Mouse (Mus musculus): ENCODE measurements at regions not wholly inside any gene's neighbourhood (a gene's known extent, or its start where the extent isn't known, plus 50 kb on each side); places are given as distances from the start of the nearest gene placed in this dataset.

- Histone ChIP-seq H3K4me3 (ENCODE audit: insufficient read depth, poor library complexity, severe bottlenecking) (no peak overlapping the region), H3K79me3 (ENCODE audit: low read depth) (no peaks in the 10 kb centered on the region), H3K36me3 (ENCODE audit: control insufficient read depth, insufficient read depth) (no peaks in the 10 kb centered on the region), H3K27me3 (ENCODE audit: control insufficient read depth, insufficient read depth, insufficient read length) (peaks cover 8% of the 10 kb centered on the region), H3K79me2 (ENCODE audit: control insufficient read depth, insufficient read depth) (no peaks in the 10 kb centered on the region), H3ac (ENCODE audit: control insufficient read depth, insufficient read length, low read depth) (no peak overlapping the region)
- TF ChIP-seq MYOD1 (IDR thresholded peaks at IDR 0.05; ENCODE audit: control insufficient read depth, insufficient read length, low read depth), result no peak
- no peak for TF ChIP-seq CTCF (IDR thresholded peaks at IDR 0.05; ENCODE audit: control insufficient read depth, insufficient read depth, insufficient read length)
- TF ChIP-seq MAX (IDR thresholded peaks at IDR 0.05), result no peak
- TF ChIP-seq FOSL1 (IDR thresholded peaks at IDR 0.05; ENCODE audit: insufficient read depth, low read length, poor library complexity, severe bottlenecking), result no peak
- TF ChIP-seq MYOG (IDR thresholded peaks at IDR 0.05; ENCODE audit: control insufficient read depth, extremely low read depth, insufficient read length), result no peak
- TF ChIP-seq USF1 (IDR thresholded peaks at IDR 0.05; ENCODE audit: low read depth), result no peak
- no peak for TF ChIP-seq CEBPB (IDR thresholded peaks at IDR 0.05; ENCODE audit: low read depth)
Measured at GRCm38 (mm10) chr2:10874303-10874702, 297.6 kb upstream of the Prkcq start.

- Histone ChIP-seq H3K79me2 (ENCODE audit: control insufficient read depth, insufficient read depth) (no peaks in the 10 kb centered on the region), H3ac (ENCODE audit: control insufficient read depth, insufficient read length, low read depth) (no peak overlapping the region), H3K4me3 (ENCODE audit: insufficient read depth, poor library complexity, severe bottlenecking) (no peak overlapping the region), H3K36me3 (ENCODE audit: control insufficient read depth, insufficient read depth) (no peaks in the 10 kb centered on the region), H3K79me3 (ENCODE audit: low read depth) (no peaks in the 10 kb centered on the region), H3K27me3 (ENCODE audit: control insufficient read depth, insufficient read depth, insufficient read length) (no peaks in the 10 kb centered on the region)
- TF ChIP-seq FOSL1 (IDR thresholded peaks at IDR 0.05; ENCODE audit: insufficient read depth, low read length, poor library complexity, severe bottlenecking) (no peak), USF1 (IDR thresholded peaks at IDR 0.05; ENCODE audit: low read depth) (no peak), CEBPB (IDR thresholded peaks at IDR 0.05; ENCODE audit: low read depth) (no peak), CTCF (IDR thresholded peaks at IDR 0.05; ENCODE audit: control insufficient read depth, insufficient read depth, insufficient read length) (no peak), MYOG (IDR thresholded peaks at IDR 0.05; ENCODE audit: control insufficient read depth, extremely low read depth, insufficient read length) (no peak), MAX (IDR thresholded peaks at IDR 0.05) (no peak), MYOD1 (IDR thresholded peaks at IDR 0.05; ENCODE audit: control insufficient read depth, insufficient read length, low read depth) (no peak)
Measured at GRCm38 (mm10) chr2:10901926-10902325, 270.0 kb upstream of the Prkcq start.

- Histone ChIP-seq H3K79me2 (ENCODE audit: control insufficient read depth, insufficient read depth) (no peaks in the 10 kb centered on the region), H3K79me3 (ENCODE audit: low read depth) (no peaks in the 10 kb centered on the region), H3K4me3 (ENCODE audit: insufficient read depth, poor library complexity, severe bottlenecking) (no peak overlapping the region), H3K36me3 (ENCODE audit: control insufficient read depth, insufficient read depth) (no peaks in the 10 kb centered on the region), H3ac (ENCODE audit: control insufficient read depth, insufficient read length, low read depth) (no peak overlapping the region), H3K27me3 (ENCODE audit: control insufficient read depth, insufficient read depth, insufficient read length) (no peaks in the 10 kb centered on the region)
- TF ChIP-seq MYOD1 (IDR thresholded peaks at IDR 0.05; ENCODE audit: control insufficient read depth, insufficient read length, low read depth) (no peak), CEBPB (IDR thresholded peaks at IDR 0.05; ENCODE audit: low read depth) (no peak), FOSL1 (IDR thresholded peaks at IDR 0.05; ENCODE audit: insufficient read depth, low read length, poor library complexity, severe bottlenecking) (no peak), MAX (IDR thresholded peaks at IDR 0.05) (no peak), MYOG (IDR thresholded peaks at IDR 0.05; ENCODE audit: control insufficient read depth, extremely low read depth, insufficient read length) (no peak), CTCF (IDR thresholded peaks at IDR 0.05; ENCODE audit: control insufficient read depth, insufficient read depth, insufficient read length) (no peak), USF1 (IDR thresholded peaks at IDR 0.05; ENCODE audit: low read depth) (no peak)
Measured at GRCm38 (mm10) chr2:10919955-10920354, 252.0 kb upstream of the Prkcq start.

DNA sequence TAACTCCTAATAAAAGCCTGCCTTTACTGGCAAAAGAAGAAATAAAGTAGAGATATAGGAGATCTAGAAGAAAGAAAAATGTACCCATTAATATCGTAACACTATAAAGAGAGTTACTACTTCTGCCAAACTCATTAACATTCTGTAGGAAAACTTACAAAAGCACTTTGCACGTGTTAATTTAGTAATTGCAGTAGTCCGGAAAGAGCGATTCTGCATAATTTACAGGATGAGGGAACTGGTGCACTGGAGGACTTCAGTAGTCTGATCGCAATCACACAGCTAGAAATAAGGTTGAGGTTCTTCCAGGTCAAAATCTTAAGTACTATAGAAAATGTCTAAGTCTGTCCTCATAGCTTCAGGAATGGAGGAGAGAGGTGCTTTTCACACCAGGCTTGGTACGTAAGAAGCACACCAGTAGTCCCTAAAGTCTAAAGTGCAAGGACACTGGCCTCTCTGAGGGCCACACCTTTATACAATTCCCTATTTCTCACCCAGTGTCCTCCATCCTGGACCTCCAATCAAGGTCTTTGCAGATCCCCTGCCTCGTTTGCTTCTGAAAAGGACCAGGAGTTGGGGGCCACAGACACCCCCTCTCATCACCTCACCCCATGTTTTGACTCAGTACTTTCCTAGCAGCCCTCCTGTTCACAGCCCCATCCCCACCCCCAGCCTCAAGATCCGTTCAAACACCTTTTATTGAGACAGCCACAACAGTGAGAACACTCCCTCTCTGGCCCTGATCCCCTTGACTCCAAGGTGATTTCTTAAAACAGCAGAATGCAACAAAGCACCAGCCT lies 251.0 kb upstream of the Prkcq start:
- TF ChIP-seq USF1 (IDR thresholded peaks at IDR 0.05; ENCODE audit: low read depth) (no peak), CTCF (IDR thresholded peaks at IDR 0.05; ENCODE audit: control insufficient read depth, insufficient read depth, insufficient read length) (no peak)
- H3ac ChIP-seq (ENCODE audit: control insufficient read depth, insufficient read length, low read depth), result no peak overlapping the region
- H3K79me3 ChIP-seq (ENCODE audit: low read depth), result no peaks in the 10 kb centered on the region
- H3K27me3 ChIP-seq (ENCODE audit: control insufficient read depth, insufficient read depth, insufficient read length), result no peaks in the 10 kb centered on the region
- H3K36me3 ChIP-seq (ENCODE audit: control insufficient read depth, insufficient read depth), result no peaks in the 10 kb centered on the region
- H3K79me2 ChIP-seq (ENCODE audit: control insufficient read depth, insufficient read depth), result no peaks in the 10 kb centered on the region
- no peak overlapping the region for H3K4me3 ChIP-seq (ENCODE audit: insufficient read depth, poor library complexity, severe bottlenecking)

- no peaks in the 10 kb centered on the region for H3K36me3 ChIP-seq (ENCODE audit: control insufficient read depth, insufficient read depth)
- TF ChIP-seq CTCF (IDR thresholded peaks at IDR 0.05; ENCODE audit: control insufficient read depth, insufficient read depth, insufficient read length) (no peak), USF1 (IDR thresholded peaks at IDR 0.05; ENCODE audit: low read depth) (no peak), CEBPB (IDR thresholded peaks at IDR 0.05; ENCODE audit: low read depth) (no peak), MAX (IDR thresholded peaks at IDR 0.05) (no peak), MYOG (IDR thresholded peaks at IDR 0.05; ENCODE audit: control insufficient read depth, extremely low read depth, insufficient read length) (no peak), MYOD1 (IDR thresholded peaks at IDR 0.05; ENCODE audit: control insufficient read depth, insufficient read length, low read depth) (no peak), FOSL1 (IDR thresholded peaks at IDR 0.05; ENCODE audit: insufficient read depth, low read length, poor library complexity, severe bottlenecking) (no peak)
- no peaks in the 10 kb centered on the region for H3K27me3 ChIP-seq (ENCODE audit: control insufficient read depth, insufficient read depth, insufficient read length)
- H3ac ChIP-seq (ENCODE audit: control insufficient read depth, insufficient read length, low read depth), result no peak overlapping the region
- H3K79me3 ChIP-seq (ENCODE audit: low read depth), result no peaks in the 10 kb centered on the region
- H3K79me2 ChIP-seq (ENCODE audit: control insufficient read depth, insufficient read depth), result no peaks in the 10 kb centered on the region
- H3K4me3 ChIP-seq (ENCODE audit: insufficient read depth, poor library complexity, severe bottlenecking), result no peak overlapping the region
Measured at GRCm38 (mm10) chr2:10921486-10922450, 250.1 kb upstream of the Prkcq start.

Data from C2C12 (cell line).